Mouse (Mus musculus): ENCODE results near the gene Cap1. TPM values are rescaled to one million over a fixed set of nuclear protein-coding genes. Genes with fewer than 3 reads are reported as not detected.

The Cap1 gene
- total RNA-seq, 1 experiment, result 130 TPM

- H3K9ac ChIP-seq (ENCODE audit: insufficient read depth, low read depth, low read length, poor library complexity, severe bottlenecking), result no peak overlapping the region
- TF ChIP-seq ZNF384 (IDR thresholded peaks at IDR 0.05; ENCODE audit: low read depth, low read length), result no peak
- no peak for TF ChIP-seq CHD2 (IDR thresholded peaks at IDR 0.05; ENCODE audit: low read depth, low read length)
- TF ChIP-seq MAFK (IDR thresholded peaks at IDR 0.05; ENCODE audit: insufficient read depth, low read depth, low read length), result no peak
- TF ChIP-seq ZC3H11A (IDR thresholded peaks at IDR 0.05; ENCODE audit: borderline replicate concordance, low read depth, low read length), result no peak
- TF ChIP-seq HCFC1 (IDR thresholded peaks at IDR 0.05; ENCODE audit: borderline replicate concordance, insufficient read depth, low read length), result no peak
- in situ Hi-C loops (cut with MboI; ENCODE audit: low sequenced_read_pairs in 2 of 2, unreplicated experiment in 2 of 2), result loop anchor here in 1 of 2 experiments (25.0 kb wide), 1 partner anchor 184 kb away; no protein-coding TSS in a partner anchor
- H3K9me3 ChIP-seq (ENCODE audit: control insufficient read depth, insufficient read depth, low read depth, low read length), result no peaks in the 10 kb centered on the region
- no peak for DNase-seq (ENCODE audit: low read depth, low spot score)
- no peaks in the 10 kb centered on the region for H3K4me1 ChIP-seq (ENCODE audit: control insufficient read depth in 2 of 2, insufficient read depth in 2 of 2, low read length in 2 of 2, poor library complexity in 1 of 2)
- no peak overlapping the region for H3K4me3 ChIP-seq (ENCODE audit: insufficient read depth in 1 of 2, low read depth in 1 of 2, low read length in 2 of 2, poor library complexity in 1 of 2, severe bottlenecking in 1 of 2)
- no peaks in the 10 kb centered on the region for H3K36me3 ChIP-seq (ENCODE audit: control insufficient read depth, insufficient read depth, low read length, poor library complexity, severe bottlenecking)
- no peak overlapping the region for H3K27ac ChIP-seq (ENCODE audit: insufficient read depth, low read depth, low read length, poor library complexity, severe bottlenecking)
Measured at GRCm38 (mm10) chr4:122903709-122904108, 17.9 kb upstream of the Cap1 start.

GRCm38 (mm10) chr4:122902156-122902555, 16.3 kb upstream of the Cap1 start:
- TF ChIP-seq ZC3H11A (IDR thresholded peaks at IDR 0.05; ENCODE audit: borderline replicate concordance, low read depth, low read length) (no peak), ZNF384 (IDR thresholded peaks at IDR 0.05; ENCODE audit: low read depth, low read length) (no peak), MAFK (IDR thresholded peaks at IDR 0.05; ENCODE audit: insufficient read depth, low read depth, low read length) (no peak), HCFC1 (IDR thresholded peaks at IDR 0.05; ENCODE audit: borderline replicate concordance, insufficient read depth, low read length) (no peak), CHD2 (IDR thresholded peaks at IDR 0.05; ENCODE audit: low read depth, low read length) (no peak)

GRCm38 (mm10) chr4:122898313-122898712, 12.5 kb upstream of the Cap1 start:
- in situ Hi-C loops (cut with MboI; ENCODE audit: low sequenced_read_pairs in 2 of 2, unreplicated experiment in 2 of 2), result no loop called here
- H3K36me3 ChIP-seq (ENCODE audit: control insufficient read depth, insufficient read depth, low read length, poor library complexity, severe bottlenecking), result no peaks in the 10 kb centered on the region
- peak; percentile 78 for DNase-seq (ENCODE audit: low read depth, low spot score)
- H3K9me3 ChIP-seq (ENCODE audit: control insufficient read depth, insufficient read depth, low read depth, low read length), result no peaks in the 10 kb centered on the region
- H3K9ac ChIP-seq (ENCODE audit: insufficient read depth, low read depth, low read length, poor library complexity, severe bottlenecking), result no peak overlapping the region
- no peak overlapping the region for H3K27ac ChIP-seq (ENCODE audit: insufficient read depth, low read depth, low read length, poor library complexity, severe bottlenecking)
- H3K4me1 ChIP-seq (ENCODE audit: control insufficient read depth in 2 of 2, insufficient read depth in 2 of 2, low read length in 2 of 2, poor library complexity in 1 of 2), result no peaks in the 10 kb centered on the region
- H3K4me3 ChIP-seq (ENCODE audit: insufficient read depth in 1 of 2, low read depth in 1 of 2, low read length in 2 of 2, poor library complexity in 1 of 2, severe bottlenecking in 1 of 2), result no peak overlapping the region
- TF ChIP-seq CHD2 (IDR thresholded peaks at IDR 0.05; ENCODE audit: low read depth, low read length) (no peak), MAFK (IDR thresholded peaks at IDR 0.05; ENCODE audit: insufficient read depth, low read depth, low read length) (no peak), ZC3H11A (IDR thresholded peaks at IDR 0.05; ENCODE audit: borderline replicate concordance, low read depth, low read length) (0 out of 2 replicates have a peak, but pooled peaks have one; percentile 7)

More at GRCm38 (mm10) chr4:122902156-122902555, 16.3 kb upstream of the Cap1 start:
- Histone ChIP-seq H3K4me1 (ENCODE audit: control insufficient read depth in 2 of 2, insufficient read depth in 2 of 2, low read length in 2 of 2, poor library complexity in 1 of 2) (no peaks in the 10 kb centered on the region), H3K27ac (ENCODE audit: insufficient read depth, low read depth, low read length, poor library complexity, severe bottlenecking) (no peak overlapping the region), H3K9ac (ENCODE audit: insufficient read depth, low read depth, low read length, poor library complexity, severe bottlenecking) (no peak overlapping the region), H3K4me3 (ENCODE audit: insufficient read depth in 1 of 2, low read depth in 1 of 2, low read length in 2 of 2, poor library complexity in 1 of 2, severe bottlenecking in 1 of 2) (no peak overlapping the region), H3K36me3 (ENCODE audit: control insufficient read depth, insufficient read depth, low read length, poor library complexity, severe bottlenecking) (no peaks in the 10 kb centered on the region), H3K9me3 (ENCODE audit: control insufficient read depth, insufficient read depth, low read depth, low read length) (no peaks in the 10 kb centered on the region)
- DNase-seq (ENCODE audit: low read depth, low spot score), result no peak
- in situ Hi-C loops (cut with MboI; ENCODE audit: low sequenced_read_pairs in 2 of 2, unreplicated experiment in 2 of 2), result loop anchor here in 1 of 2 experiments (25.0 kb wide), 1 partner anchor 185 kb away; no protein-coding TSS in a partner anchor

GRCm38 (mm10) chr4:122897750-122898149, 11.9 kb upstream of the Cap1 start:
- Histone ChIP-seq H3K36me3 (ENCODE audit: control insufficient read depth, insufficient read depth, low read length, poor library complexity, severe bottlenecking) (no peaks in the 10 kb centered on the region), H3K4me1 (ENCODE audit: control insufficient read depth in 2 of 2, insufficient read depth in 2 of 2, low read length in 2 of 2, poor library complexity in 1 of 2) (no peaks in the 10 kb centered on the region), H3K27ac (ENCODE audit: insufficient read depth, low read depth, low read length, poor library complexity, severe bottlenecking) (no peak overlapping the region), H3K9ac (ENCODE audit: insufficient read depth, low read depth, low read length, poor library complexity, severe bottlenecking) (no peak overlapping the region), H3K9me3 (ENCODE audit: control insufficient read depth, insufficient read depth, low read depth, low read length) (no peaks in the 10 kb centered on the region), H3K4me3 (ENCODE audit: insufficient read depth in 1 of 2, low read depth in 1 of 2, low read length in 2 of 2, poor library complexity in 1 of 2, severe bottlenecking in 1 of 2) (no peak overlapping the region)
- in situ Hi-C loops (cut with MboI; ENCODE audit: low sequenced_read_pairs in 2 of 2, unreplicated experiment in 2 of 2), result no loop called here
- no peak for DNase-seq (ENCODE audit: low read depth, low spot score)
- TF ChIP-seq MAFK (IDR thresholded peaks at IDR 0.05; ENCODE audit: insufficient read depth, low read depth, low read length) (no peak), ZNF384 (IDR thresholded peaks at IDR 0.05; ENCODE audit: low read depth, low read length) (no peak), HCFC1 (IDR thresholded peaks at IDR 0.05; ENCODE audit: borderline replicate concordance, insufficient read depth, low read length) (no peak), ZC3H11A (IDR thresholded peaks at IDR 0.05; ENCODE audit: borderline replicate concordance, low read depth, low read length) (no peak), CHD2 (IDR thresholded peaks at IDR 0.05; ENCODE audit: low read depth, low read length) (no peak)

- DNase-seq (ENCODE audit: low read depth, low spot score), result no peak
- H3K4me3 ChIP-seq (ENCODE audit: insufficient read depth in 1 of 2, low read depth in 1 of 2, low read length in 2 of 2, poor library complexity in 1 of 2, severe bottlenecking in 1 of 2), result no peak overlapping the region
- H3K27ac ChIP-seq (ENCODE audit: insufficient read depth, low read depth, low read length, poor library complexity, severe bottlenecking), result no peak overlapping the region
- no peak overlapping the region for H3K9ac ChIP-seq (ENCODE audit: insufficient read depth, low read depth, low read length, poor library complexity, severe bottlenecking)
- peaks cover 0 to 2% of the 10 kb centered on the region in 2 experiments; a peak in 1 of 4 replicates for H3K4me1 ChIP-seq (ENCODE audit: control insufficient read depth in 2 of 2, insufficient read depth in 2 of 2, low read length in 2 of 2, poor library complexity in 1 of 2)
- TF ChIP-seq ZNF384 (IDR thresholded peaks at IDR 0.05; ENCODE audit: low read depth, low read length) (no peak), CHD2 (IDR thresholded peaks at IDR 0.05; ENCODE audit: low read depth, low read length) (no peak), ZC3H11A (IDR thresholded peaks at IDR 0.05; ENCODE audit: borderline replicate concordance, low read depth, low read length) (no peak), HCFC1 (IDR thresholded peaks at IDR 0.05; ENCODE audit: borderline replicate concordance, insufficient read depth, low read length) (no peak), MAFK (IDR thresholded peaks at IDR 0.05; ENCODE audit: insufficient read depth, low read depth, low read length) (no peak)
- H3K36me3 ChIP-seq (ENCODE audit: control insufficient read depth, insufficient read depth, low read length, poor library complexity, severe bottlenecking), result no peaks in the 10 kb centered on the region
- in situ Hi-C loops (cut with MboI; ENCODE audit: low sequenced_read_pairs in 2 of 2, unreplicated experiment in 2 of 2), result no loop called here
- H3K9me3 ChIP-seq (ENCODE audit: control insufficient read depth, insufficient read depth, low read depth, low read length), result no peaks in the 10 kb centered on the region
Measured at GRCm38 (mm10) chr4:122892157-122892556, 6.3 kb upstream of the Cap1 start.
